Mouse (Mus musculus) cerebellum, postnatal 14 days (tissue): ENCODE results near the gene Hpse2.

Source experiments
- DNase-seq, 2 experiments: peaks; one replicate each; pipeline ENCODE4 v3.0.0; 2021; ENCODE audit warnings: mixed read lengths in 2 of 2

The Hpse2 gene

DNA sequence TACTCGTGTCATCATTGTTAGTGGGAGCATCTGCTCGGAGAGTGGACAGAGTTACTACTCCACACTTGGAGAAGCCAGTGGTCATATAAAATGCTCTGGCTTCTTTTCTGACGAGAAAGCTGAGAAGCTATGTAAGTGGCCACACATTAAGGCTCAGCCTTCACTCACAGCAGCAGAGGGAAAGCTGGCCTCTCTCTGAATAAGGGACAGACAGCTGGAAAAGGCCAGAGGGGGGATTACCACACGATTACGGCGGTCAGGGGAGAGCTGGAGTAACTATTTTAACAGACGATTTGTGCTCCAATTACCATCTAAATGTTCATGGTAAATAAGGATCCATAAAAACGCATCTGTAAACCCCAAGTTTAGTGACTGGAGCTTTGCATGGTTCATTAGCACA, 232.1 kb downstream of the Hpse2 start:
- no peak for DNase-seq

DNA sequence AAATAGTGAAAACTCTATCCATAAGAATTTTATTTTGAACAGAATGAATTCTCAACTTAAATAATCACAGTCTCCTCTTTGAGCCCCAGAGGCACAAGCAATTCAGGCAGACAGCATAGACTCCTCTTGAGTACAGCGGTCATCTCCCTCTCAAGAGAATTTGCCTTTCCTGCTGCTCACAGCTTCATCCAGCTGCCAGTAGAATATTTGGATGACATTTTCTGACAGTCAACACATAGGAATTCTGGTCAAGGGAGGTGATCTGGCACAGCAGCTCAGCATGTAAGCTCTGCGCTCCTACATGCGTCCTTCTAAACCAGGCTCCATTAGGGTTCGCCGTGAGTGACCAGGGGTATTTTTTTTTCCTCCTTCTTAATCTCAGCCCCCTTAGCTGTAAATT, 232.6 kb downstream of the Hpse2 start:
- no peak for DNase-seq

DNA sequence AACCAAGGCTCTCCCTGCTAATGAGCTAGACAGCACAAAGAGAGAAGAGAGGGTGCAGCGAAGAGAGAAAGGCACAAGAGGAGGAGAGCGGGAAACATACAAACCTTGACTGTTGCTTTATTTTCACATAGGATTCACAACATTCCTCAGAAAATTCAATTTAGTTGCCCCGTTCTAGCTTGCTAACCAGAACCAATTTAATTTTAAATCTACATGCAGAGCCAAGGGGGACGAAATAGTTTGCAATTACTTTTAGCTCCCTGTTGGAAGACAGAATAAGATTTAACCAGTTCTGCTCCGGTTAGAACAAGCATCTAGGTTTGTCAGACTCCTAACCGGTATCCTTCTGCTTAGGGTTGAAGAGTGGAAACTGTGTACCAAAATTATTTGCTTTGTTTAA, 240.3 kb downstream of the Hpse2 start:
- DNase-seq = no peak

DNA sequence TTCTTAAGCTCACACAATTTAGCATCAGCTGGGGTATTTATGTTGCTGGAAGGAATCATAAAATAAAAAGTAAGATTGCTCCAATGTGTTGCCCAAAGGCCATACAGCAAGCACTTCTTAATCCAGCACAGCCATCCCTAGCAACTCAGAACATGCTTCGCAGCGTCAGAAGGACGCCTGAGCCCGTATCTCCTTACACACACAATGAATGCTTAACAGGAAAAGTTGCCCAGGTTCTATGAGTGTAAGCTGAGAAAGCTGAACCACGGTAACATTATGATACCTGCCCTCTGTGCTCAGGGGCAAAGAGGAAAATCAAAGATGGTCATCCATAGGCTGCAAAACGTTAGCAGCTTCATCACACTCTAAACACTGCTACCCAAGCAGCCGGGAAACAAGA, 241.3 kb downstream of the Hpse2 start:
- DNase-seq = no peak

DNA sequence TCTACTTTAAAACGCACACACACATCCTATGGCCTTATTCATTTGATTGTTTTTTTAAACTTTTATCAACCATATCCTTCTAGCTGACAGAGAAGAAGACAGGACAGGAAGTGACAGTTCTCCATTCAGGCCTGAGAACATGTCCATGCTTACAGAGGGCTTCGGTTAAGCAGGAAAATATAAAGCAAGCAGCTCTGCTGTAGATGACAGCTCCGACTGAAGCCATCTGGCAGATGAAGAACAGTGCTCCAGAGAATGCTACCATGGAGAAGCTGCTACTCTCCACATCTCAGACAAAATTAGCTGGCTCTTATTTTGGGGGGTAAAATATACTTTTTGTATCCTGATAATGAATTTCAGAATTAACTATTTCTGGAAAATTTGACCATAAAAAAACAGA, 246.5 kb downstream of the Hpse2 start:
- no peak for DNase-seq

DNA sequence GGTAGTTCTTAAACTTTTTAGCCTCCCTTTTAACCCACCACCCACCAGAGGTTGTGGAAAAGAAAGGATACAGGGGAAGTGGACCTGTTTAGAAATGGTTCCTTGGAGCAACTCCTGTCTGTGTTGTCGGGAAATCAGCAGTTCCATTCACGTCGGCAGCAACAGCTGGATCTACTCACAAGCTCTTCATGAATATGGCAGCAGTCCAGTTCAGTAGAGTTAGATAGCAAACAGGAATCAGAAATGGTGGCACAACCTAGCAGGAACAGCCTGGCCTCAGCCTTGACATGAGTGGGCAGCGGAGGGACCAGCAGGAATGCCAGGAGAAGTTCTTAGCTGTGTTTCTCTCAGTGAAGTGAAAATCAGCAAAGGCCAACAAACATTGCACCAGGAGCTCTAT, 278.4 kb downstream of the Hpse2 start:
- no peak for DNase-seq

DNA sequence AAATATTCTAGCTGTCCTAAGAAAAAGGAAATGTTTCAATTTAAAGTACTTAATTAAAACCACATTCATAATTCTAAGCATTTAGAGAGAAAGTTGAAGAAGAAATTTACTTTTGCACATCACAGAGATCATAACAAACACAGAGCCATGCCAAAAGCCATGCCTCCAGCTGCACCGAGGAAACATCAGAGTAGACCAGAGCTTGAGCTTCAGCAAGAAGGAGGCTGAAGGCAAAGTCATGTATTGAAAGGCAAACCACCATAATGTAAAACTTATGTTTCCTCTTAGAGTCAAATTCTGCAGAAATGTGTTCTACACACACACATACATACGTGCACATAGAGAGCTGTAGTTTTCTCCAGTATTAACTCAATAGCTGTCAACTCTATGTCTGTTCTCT, 291.2 kb downstream of the Hpse2 start:
- DNase-seq = no peak

DNA sequence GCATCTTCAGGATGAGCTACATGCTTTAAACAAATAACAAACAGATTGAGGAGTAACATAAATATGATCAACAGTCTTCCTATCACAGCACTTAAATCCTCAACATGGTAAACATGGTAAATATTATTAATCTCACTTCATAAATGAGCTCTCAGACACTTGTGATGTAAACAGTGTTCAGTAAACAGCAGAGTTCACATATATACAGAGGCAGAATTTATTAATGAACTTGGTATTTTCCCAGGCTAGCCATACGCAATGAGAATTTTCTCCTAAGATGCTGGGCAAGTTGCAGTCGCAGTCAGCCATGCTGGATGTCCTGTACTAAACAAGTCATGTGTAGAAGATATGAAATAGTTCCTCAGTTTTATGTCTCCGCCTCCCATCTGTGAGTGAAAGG, 300.9 kb downstream of the Hpse2 start:
- DNase-seq = no peak

DNA sequence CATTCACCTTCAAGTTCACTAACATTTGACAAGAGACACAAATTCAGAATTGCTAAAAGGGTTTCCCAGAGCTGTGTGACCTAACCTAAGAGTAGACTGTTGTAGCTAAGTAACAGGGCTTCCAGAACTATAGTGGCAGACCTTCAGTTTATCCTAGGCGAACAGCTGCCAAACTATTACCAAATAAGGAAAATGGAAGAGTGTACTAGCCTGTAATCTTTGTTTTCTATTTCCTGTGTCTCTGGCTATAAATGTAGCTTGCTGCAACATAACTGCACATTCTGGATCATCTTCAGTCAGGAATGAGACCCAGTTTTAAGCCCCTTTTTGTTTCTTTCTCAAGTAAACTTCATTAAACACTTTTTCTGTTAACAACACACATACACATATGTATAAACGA, 324.0 kb downstream of the Hpse2 start:
- DNase-seq = no peak

DNA sequence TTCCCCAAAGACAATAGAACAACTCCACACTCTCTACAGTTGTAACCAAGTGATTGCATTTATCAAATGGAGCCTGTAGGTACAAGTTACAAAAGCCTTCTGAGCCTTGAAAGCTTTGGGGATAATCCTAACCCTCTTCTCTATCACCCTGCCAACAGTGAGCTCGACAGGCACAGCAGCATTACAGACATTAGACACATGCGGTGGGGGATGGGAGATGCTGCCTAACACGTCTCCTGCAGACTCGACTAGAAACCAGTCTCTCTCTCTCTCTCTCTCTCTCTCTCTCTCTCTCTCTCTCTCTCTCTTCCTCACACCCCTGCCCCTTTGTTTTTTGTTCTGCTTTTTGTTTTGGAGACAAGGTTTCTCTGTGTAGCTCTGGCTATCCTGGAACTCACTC, 343.6 kb downstream of the Hpse2 start:
- DNase-seq = no peak

DNA sequence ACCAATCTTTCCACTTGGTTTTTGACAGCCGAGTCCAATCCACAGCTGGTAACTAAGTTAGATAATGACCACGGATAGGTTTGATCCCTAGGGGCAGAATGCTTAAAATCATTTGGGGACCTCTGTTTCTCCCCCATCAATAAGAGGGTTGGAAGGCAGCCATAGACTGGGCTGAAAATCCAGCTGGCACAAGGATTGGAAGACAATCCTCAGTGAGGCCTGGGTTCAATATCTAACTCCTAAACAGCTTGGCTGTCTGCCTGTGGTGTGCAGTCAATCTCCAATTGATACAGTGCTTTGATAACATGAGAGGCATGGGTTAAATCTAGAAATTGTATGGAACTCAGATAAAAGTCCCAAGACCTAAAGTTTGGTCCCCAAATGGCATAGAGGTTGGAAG, 345.4 kb downstream of the Hpse2 start:
- no peak for DNase-seq

DNA sequence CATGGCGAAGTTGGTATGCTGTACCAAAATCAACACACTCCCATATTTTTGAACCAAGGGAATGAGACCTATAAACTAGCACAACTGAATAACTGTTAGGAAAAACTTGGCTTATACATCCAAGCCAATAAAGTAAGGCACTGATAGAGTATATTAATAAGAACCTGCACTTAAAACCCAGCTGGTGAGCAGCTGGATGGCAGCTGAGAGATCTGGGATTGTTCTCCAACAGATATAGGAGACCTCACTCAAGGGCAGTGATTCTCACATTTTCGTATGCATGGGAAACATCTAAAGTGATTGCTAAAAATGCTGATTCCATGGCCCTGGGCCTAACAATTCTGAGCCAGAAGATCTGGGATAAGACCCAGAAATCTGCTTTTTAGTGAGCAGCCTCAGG, 345.9 kb downstream of the Hpse2 start:
- DNase-seq = no peak

DNA sequence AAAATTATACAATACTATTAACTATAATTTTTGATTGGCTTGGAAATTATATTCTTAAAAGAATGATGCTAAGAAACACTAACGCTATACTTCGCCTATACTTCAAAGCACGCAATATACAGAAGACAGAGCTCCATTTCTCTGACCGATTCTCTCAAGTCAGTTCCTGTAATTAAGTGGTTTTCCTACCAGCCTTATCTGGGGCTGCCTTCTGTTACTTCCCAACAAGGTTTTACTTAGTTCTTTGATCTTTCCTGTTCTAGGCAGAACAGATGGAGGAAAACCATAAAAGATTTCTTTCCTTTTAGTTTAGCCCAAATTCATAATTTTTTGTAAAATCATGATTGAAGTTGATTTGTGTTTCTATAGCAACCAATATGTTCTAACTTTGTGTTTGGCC, 351.8 kb downstream of the Hpse2 start:
- no peak for DNase-seq

DNA sequence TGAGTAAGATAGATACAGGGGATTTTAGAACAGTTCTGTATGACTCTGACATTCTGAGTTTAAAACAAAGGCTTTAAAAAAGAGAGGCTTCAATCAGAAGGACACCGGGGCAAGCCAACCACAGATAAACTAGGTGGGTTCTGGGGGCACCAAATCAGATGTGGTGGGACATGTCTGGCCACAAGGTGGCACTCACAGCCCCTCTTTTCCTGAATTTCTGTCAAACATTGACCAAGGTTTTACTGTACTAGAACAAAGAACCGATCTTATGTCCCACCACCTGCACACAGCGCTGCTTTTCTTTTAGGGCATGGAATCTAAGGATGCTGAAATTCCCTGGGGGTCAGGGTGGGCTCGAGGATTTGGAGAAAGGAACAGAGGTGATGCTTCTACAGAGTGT, 360.9 kb downstream of the Hpse2 start:
- DNase-seq = peak; percentile 67 to 73

DNA sequence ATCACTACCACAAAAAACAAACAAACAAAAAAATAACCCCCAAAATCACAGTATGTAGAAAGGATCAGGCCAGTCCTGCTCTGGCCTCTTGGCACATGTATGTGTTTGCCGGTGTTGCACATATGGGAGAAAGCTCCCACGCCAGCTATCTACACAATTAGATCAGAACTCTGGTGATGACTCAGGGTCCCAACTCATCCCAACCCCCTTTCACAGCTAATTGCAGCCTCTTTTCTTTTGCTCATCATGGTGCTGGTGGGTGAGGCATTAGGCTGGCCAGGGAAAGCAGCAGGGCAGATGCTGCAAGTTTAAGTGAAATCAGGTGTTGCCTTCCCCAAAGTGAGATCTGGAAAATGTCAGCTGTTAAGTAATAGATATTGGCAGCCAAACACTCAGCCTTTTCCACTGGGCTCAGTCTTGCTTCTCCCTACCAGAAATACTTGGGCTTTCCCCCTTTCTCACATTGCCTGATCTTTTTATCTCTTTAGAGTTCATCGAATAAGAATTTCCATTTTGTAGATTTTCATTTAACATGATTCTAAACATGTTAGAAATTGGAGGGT, 365.5 kb downstream of the Hpse2 start:
- DNase-seq = no peak

DNA sequence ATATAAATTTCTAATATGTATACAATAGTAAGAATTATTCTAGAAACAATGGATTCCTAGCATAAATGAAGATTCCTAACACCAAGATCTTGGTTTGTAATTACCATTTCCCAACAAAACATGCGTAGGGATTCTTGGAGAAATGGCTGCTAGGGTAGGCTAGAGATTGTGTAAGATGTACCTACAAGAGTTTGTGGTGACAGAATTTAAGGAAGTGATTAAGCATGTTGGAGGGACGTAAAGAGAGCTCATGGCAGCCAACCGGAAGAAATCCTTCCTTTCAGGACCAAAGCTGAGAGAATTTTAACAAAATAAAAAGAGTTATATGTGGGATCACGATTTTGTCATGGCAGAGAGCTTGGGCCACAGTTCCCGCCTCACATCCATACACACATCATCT, 369.4 kb downstream of the Hpse2 start:
- DNase-seq = no peak

DNA sequence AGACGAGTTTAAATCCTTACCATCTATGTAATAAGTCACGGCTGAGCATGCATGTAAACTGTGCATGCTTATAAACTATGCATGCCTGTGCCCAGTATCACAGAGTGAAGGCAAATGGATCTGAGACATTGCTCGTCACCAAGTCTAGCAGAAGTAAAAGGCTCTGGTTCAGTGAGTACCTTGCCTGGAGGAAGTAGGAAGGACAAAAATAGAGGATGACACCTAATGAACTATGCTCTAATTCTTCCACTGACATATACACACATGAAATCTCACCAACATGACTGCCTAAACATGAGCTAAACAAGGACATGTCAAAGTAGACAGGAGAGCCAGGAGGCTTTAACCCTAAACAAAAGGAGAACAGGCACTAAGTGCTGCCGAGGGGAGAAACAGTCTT, 391.7 kb downstream of the Hpse2 start:
- DNase-seq = no peak

DNA sequence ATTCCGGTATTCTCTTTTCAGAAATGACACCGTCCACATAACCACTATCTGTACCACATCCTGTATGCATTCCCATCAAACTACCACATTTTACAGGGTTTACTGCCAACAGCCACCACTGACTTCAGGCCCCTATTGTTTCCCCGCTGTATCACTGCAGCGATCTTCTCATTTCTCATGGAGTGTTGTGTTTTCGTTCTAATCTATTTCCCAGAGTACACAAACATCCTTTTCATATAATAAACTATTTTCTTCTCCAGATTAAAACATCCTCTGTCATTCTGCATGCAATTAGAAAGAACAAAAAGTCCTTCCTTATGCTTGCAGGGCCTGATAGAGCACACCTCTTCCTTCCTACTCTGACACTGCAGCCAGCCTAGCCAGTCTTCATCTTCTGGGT, 399.3 kb downstream of the Hpse2 start:
- no peak for DNase-seq

DNA sequence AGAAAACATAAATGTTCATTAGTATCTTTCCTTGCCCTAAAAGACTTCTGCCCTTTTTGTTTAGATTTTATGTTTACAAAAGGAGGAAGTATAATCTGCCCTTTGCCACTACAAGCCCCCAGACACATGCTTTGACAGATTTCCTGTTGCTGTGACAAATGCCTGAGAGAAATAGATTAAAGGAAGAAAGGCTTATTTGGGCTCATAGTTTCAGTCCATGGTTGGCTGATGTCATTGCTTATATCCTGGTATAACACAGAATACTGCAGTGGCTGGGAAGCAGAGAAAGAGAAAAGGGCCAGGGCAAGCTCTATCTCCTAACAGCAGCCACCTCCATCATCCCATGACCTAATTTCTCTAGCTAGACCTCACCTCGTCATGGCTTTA, 401.8 kb downstream of the Hpse2 start:
- DNase-seq = no peak

DNA sequence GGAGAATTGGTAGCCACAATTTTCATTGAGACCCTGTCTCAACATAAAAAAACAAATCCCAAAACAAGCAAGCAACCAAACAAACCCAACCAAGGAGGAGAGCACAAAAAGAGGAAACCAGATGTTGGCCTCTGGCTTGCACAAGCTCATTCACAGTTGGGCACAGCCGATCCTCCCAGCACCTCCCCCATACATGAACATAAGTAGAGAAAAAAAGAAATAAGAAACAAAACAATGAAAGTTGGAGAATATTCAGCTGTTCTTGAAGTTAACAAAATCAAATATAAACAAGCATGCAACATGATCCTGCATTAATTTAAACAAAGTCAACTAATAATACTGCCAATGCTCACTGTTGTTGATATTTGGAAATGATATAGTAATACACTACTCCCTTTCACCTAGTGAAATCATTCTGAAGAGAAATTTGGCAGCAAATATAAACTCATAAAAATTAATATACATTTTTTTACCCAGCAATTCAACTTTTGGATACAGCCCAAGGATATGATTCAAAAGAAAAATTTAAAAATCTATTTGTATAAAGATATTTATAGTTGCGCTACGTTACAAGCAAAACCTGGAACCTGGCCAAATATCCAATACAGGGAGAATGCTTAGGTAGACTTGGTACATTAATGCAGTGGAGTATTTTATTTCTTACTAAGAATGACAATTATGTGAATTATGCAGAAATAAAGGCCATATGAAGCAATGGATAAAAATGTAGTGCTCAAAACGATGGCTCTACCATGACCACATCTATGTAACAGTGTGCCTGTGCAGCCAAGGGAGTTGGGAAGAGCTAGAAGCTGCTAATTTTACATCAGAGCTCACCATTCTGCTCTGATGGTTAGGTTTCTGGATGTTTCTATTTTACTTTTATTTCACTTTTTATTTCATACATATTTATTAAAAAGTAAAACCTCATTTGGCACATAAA, 402.5 kb downstream of the Hpse2 start:
- no peak for DNase-seq

DNA sequence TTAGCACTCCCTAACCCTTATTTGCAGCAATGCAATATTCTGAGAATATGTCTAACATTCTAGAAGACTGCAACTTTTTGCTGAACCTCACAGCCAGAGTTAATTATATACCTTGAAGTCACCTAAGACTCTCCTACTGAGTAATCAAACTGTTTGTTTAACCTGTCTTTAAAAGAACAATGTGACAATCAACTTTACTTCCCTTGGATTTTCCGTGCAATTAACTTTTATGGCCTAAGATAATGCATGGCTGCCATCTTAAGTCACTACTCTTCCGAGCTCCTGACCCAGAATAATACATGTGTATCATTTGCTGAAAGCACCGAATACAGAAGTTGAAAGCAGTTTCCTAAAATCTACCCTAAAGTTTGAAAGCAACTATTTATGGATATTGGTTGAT, 407.6 kb downstream of the Hpse2 start:
- no peak for DNase-seq

DNA sequence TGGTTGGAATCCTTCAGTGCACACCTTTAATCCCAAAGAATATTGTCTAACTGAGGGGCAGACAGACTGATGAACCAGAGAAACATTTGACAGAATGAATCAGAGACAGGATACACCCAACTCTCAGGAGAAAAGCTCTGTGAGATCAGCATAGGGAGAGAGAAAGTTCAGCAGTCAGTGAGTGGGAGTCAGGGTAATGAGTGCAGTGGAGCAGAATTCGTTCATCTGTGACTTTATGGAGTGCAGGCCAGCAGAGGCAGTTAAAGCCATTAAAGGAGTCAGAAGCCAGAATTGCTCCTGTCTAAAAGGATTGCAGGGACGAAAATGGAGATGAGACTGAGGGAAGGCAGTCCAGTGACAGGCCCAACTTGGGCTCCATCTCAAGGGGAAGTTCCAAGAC, 410.2 kb downstream of the Hpse2 start:
- DNase-seq = peak; percentile 18 to 31

DNA sequence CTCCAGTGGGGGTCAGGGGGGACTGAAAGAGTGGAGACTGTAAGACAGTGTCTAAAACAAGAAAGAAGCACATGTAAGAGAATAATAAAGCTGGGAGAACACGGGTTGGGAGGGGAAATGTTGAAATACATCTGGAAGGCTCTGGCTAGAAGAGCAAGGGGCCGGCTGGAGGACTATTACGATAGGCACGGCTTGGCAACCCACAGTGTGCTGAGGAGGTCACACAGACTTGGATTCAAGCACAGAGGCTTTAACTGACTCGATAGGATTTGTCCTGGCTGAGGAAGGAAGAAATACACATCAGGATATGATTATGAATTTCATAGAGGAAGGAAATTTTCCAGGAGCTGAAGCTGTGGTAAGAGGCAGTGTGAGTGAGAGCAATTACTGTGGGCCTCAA, 414.4 kb downstream of the Hpse2 start:
- no peak for DNase-seq

DNA sequence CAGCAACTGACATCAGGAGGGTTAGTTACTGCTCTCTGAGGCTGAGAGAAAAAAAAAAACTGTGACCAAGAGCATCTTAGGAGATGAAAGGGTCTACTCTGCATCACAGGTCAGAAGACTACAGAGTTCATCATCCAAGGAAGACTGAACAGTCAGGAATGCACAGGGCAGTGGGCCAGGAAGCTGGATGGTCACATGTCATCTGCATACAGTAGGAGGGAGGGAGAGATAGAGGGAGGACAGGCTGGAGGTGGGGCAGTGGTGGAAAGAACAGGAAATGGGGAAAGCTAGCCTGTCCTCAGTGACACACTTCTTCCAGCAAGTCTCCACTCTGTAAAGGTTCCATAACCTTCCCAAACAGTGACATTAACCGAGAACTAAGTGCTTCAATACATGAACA, 423.0 kb downstream of the Hpse2 start:
- DNase-seq = peak in 1 of 2 experiments; percentile 8

DNA sequence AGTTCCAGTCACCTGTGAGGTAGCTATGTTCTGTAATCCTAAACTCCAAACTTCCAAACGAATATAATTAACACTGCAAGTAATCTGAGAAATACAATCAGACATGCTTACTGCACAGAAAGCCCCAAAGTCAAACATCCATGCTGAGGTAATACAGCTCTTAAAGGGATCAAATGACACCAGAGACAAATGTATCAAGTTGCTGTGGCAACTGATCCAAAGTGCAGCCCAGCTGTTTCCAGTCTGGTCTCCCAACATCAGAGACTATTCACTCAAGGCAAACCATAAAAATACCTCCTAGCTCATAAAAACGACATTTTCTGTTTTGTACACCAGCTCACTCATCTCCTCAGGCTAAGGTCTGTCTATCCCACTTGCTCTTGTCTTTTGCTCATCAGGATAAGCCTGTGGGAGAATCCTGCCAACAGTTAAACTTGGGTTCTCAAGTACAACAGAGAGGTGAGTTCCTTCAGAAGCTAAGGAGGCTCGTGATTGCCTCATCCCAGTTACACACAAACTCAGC, 440.0 kb downstream of the Hpse2 start:
- DNase-seq = no peak
